ENCODE assay signal across 23 mouse cellular contexts in the genomic region with DNA sequence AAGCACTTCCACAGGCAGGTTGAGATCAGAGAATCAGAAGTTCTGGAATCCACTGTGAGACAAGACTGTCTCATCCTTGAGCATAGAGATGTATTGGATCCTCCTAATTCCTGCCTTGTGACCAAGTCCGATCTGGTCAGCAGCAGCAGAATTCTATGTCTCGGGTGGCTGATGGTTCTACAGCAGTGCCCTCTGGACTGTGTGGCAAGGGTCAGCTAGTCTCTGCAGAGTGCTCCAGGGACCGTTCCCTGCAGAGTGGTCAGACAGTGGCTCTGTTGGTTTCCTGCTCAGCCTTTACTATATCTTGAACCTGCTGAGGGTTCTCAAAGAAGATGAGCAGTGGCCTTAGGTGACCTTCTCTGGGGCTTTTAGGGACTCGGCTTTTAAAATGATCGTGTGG. TPM values are rescaled to one million over a fixed set of nuclear protein-coding genes. Genes with fewer than 3 reads are reported as not detected.
DNase-seq lines count a peak whose midpoint lies in the region; ATAC-seq lines count a peak whose summit lies in the region.
"Had no signal": no experiment of that assay in that cellular context is flagged by ENCODE, and none has a peak within 500 bp of the region (broad histone marks: within the 10 kb centered on the region; RNA-seq: fewer than 3 reads in every experiment).

No protein-coding gene starts in this region.

- no peak for ATAC-seq in kidney, embryonic 15.5 days (replicated peaks; ENCODE audit: low FRiP score)
- peak; percentile 58 for ATAC-seq in liver, embryonic 16.5 days (ENCODE audit: low read depth)
- no peak for ATAC-seq in liver, embryonic 11.5 days (replicated peaks; ENCODE audit: low FRiP score)
- ATAC-seq: CD4-positive, CD25-positive, alpha-beta regulatory T cell, adult 4 months; forebrain, embryonic 14.5 days; forebrain, postnatal 0 days had no signal

- H3K36me3 ChIP-seq in kidney, embryonic 15.5 days: no peaks in the 10 kb centered on the region
- no peaks in the 10 kb centered on the region for H3K36me3 ChIP-seq in liver, embryonic 16.5 days (ENCODE audit: control insufficient read depth, insufficient read depth)
- no peaks in the 10 kb centered on the region for H3K36me3 ChIP-seq in liver, embryonic 11.5 days (ENCODE audit: control insufficient read depth, insufficient read depth, low read length)
- H3K36me3 ChIP-seq: embryonic facial prominence, embryonic 12.5 days; embryonic facial prominence, embryonic 15.5 days; hindbrain, embryonic 12.5 days had no signal

- no peaks in the 10 kb centered on the region for H3K27me3 ChIP-seq in kidney, embryonic 15.5 days
- no peaks in the 10 kb centered on the region for H3K27me3 ChIP-seq in liver, embryonic 16.5 days (ENCODE audit: control insufficient read depth, insufficient read depth, low read depth, low read length)
- no peaks in the 10 kb centered on the region for H3K27me3 ChIP-seq in liver, embryonic 11.5 days (replicated peaks; ENCODE audit: control insufficient read depth, insufficient read depth, low read length)
- H3K27me3 ChIP-seq: embryonic facial prominence, embryonic 12.5 days; embryonic facial prominence, embryonic 15.5 days; hindbrain, embryonic 12.5 days had no signal

- H3K27ac ChIP-seq in kidney, embryonic 15.5 days: no peak overlapping the region
- H3K27ac ChIP-seq in liver, embryonic 16.5 days (ENCODE audit: low read length): no peak overlapping the region
- no peak overlapping the region for H3K27ac ChIP-seq in liver, embryonic 11.5 days (ENCODE audit: low read depth, low read length)
- H3K27ac ChIP-seq: embryonic facial prominence, embryonic 12.5 days; embryonic facial prominence, embryonic 15.5 days; gastrocnemius, adult 2 months; hindbrain, embryonic 12.5 days had no signal

- no peak overlapping the region for H3K4me3 ChIP-seq in kidney, embryonic 15.5 days (replicated peaks)
- no peak overlapping the region for H3K4me3 ChIP-seq in liver, embryonic 16.5 days (ENCODE audit: low read depth, low read length)
- no peak overlapping the region for H3K4me3 ChIP-seq in liver, embryonic 11.5 days (ENCODE audit: low read depth, low read length)
- H3K4me3 ChIP-seq: embryonic facial prominence, embryonic 12.5 days; embryonic facial prominence, embryonic 15.5 days; gastrocnemius, adult 2 months; hindbrain, embryonic 12.5 days had no signal

- DNase-seq in kidney, adult 8-10 months: peak; percentile 45
- no peak for DNase-seq in kidney, postnatal 4 days
- peak; percentile 51 to 64 for DNase-seq in kidney, postnatal 36 days
- no peak for DNase-seq in liver, embryonic 11.5 days (ENCODE audit: low spot score)
- DNase-seq in urinary bladder, postnatal 10 days (ENCODE audit: low spot score): no peak
- DNase-seq: adrenal gland, adult 2 months; adrenal gland, postnatal 14 days; cerebellum, adult 11 months; cerebellum, adult 2 months; cerebellum, adult 9-11 months; cerebellum, postnatal 25 days; forebrain, postnatal 0 days; gastrocnemius, adult 2 months; gastrocnemius, postnatal 14 days; heart, adult 11 months had no signal

- 89% methylated on average over 5 of the region's 5 CpGs for WGBS in kidney, embryonic 15.5 days
- WGBS in liver, embryonic 16.5 days (ENCODE audit: insufficient replicate concordance): 61% methylated on average over 5 of the region's 5 CpGs
- 75% methylated on average over 5 of the region's 5 CpGs for WGBS in liver, embryonic 11.5 days

- H3K9me3 ChIP-seq in kidney, embryonic 15.5 days (replicated peaks): no peaks in the 10 kb centered on the region
- H3K9me3 ChIP-seq in liver, embryonic 16.5 days (replicated peaks; ENCODE audit: control insufficient read depth, low read length): no peaks in the 10 kb centered on the region
- H3K9me3 ChIP-seq in liver, embryonic 11.5 days (ENCODE audit: control insufficient read depth, low read length): no peaks in the 10 kb centered on the region
- H3K9me3 ChIP-seq: embryonic facial prominence, embryonic 12.5 days; embryonic facial prominence, embryonic 15.5 days; hindbrain, embryonic 12.5 days had no signal

- no peaks in the 10 kb centered on the region for H3K4me1 ChIP-seq in kidney, embryonic 15.5 days
- H3K4me1 ChIP-seq in liver, embryonic 16.5 days (ENCODE audit: control insufficient read depth, low read depth, low read length): peaks cover 5% of the 10 kb centered on the region
- peaks cover 3% of the 10 kb centered on the region; the same call in 1 of the 2 replicates for H3K4me1 ChIP-seq in liver, embryonic 11.5 days (replicated peaks; ENCODE audit: control insufficient read depth, insufficient read depth, low read length)
- H3K4me1 ChIP-seq: embryonic facial prominence, embryonic 12.5 days; embryonic facial prominence, embryonic 15.5 days; hindbrain, embryonic 12.5 days had no signal

- no peak overlapping the region for H3K4me2 ChIP-seq in kidney, embryonic 15.5 days
- H3K4me2 ChIP-seq in liver, embryonic 16.5 days (ENCODE audit: low read depth, low read length): no peak overlapping the region
- no peak overlapping the region for H3K4me2 ChIP-seq in liver, embryonic 11.5 days
- H3K4me2 ChIP-seq: embryonic facial prominence, embryonic 12.5 days; embryonic facial prominence, embryonic 15.5 days; heart, embryonic 11.5 days; hindbrain, embryonic 12.5 days had no signal

- no peak overlapping the region for H3K9ac ChIP-seq in kidney, embryonic 15.5 days
- H3K9ac ChIP-seq in liver, embryonic 16.5 days (ENCODE audit: low read depth, low read length): no peak overlapping the region
- H3K9ac ChIP-seq in liver, embryonic 11.5 days (ENCODE audit: low read depth, low read length): no peak overlapping the region
- H3K9ac ChIP-seq: embryonic facial prominence, embryonic 12.5 days; embryonic facial prominence, embryonic 15.5 days; forebrain, postnatal 0 days; hindbrain, embryonic 12.5 days had no signal

RNA-seq across cellular contexts. Expression of a gene that starts 17.6 kb away (rescaled TPM):
- 0.30 and 0.31 TPM in 2 replicates for polyA plus RNA-seq in kidney, embryonic 15.5 days (2015; fragmentation: Nextera tagmentation; extraction: Ambion mirVana)
- 0.07 TPM in 1 of 2 replicates, not detected in the other for polyA plus RNA-seq in liver, embryonic 16.5 days (2015; fragmentation: Nextera tagmentation; extraction: Ambion mirVana)
- 0.09 and 0.11 TPM in 2 replicates for polyA plus RNA-seq in liver, embryonic 11.5 days (2014; fragmentation: Nextera tagmentation; extraction: Ambion mirVana)
- polyA plus RNA-seq: cerebellum, adult 2 months; forebrain, embryonic 14.5 days had no signal

Comparison
In these comparisons a context has a peak if more than half of its experiments do, and no peak if none do; other contexts are left out.
1. DNase-seq: peak in kidney, adult 8-10 months (2 of 2) and kidney, postnatal 36 days (2 of 2); none in kidney, postnatal 4 days (0 of 2), liver, embryonic 11.5 days (single experiment) and urinary bladder, postnatal 10 days (single experiment).